Mouse (Mus musculus): Measurements from ENCODE around the gene H2-K1. TPM values are rescaled to one million over a fixed set of nuclear protein-coding genes. Genes with fewer than 3 reads are reported as not detected.
A peak's percentile ranks its signal among the peaks of the same experiment; 100 is the strongest.

H2-K1 gene
- polyA plus RNA-seq, 1 experiment from 2014 or later = 27.1 TPM

GRCm38 (mm10) chr17:33948090-33948904 lies 51.9 kb downstream of the H2-K1 start:
- no peak overlapping the region for H3K4me3 ChIP-seq
- peaks cover 36% of the 10 kb centered on the region for H3K4me1 ChIP-seq (replicated peaks)
- H3K36me3 ChIP-seq = peaks cover 97% of the 10 kb centered on the region
- H3K27ac ChIP-seq = no peak overlapping the region
- 89% methylated on average over 22 of the region's 22 CpGs for WGBS
- H3K27me3 ChIP-seq (ENCODE audit: insufficient read depth, poor library complexity, severe bottlenecking) = no peaks in the 10 kb centered on the region
- DNase-seq (ENCODE audit: low spot score) = no peak
- H3K9me3 ChIP-seq = no peaks in the 10 kb centered on the region

GRCm38 (mm10) chr17:33947430-33948089 lies 52.6 kb downstream of the H2-K1 start:
- Histone ChIP-seq H3K4me1 (replicated peaks) (peaks cover 29% of the 10 kb centered on the region), H3K27ac (no peak overlapping the region), H3K27me3 (ENCODE audit: insufficient read depth, poor library complexity, severe bottlenecking) (no peaks in the 10 kb centered on the region), H3K36me3 (peaks cover 97% of the 10 kb centered on the region), H3K4me3 (no peak overlapping the region), H3K9me3 (no peaks in the 10 kb centered on the region)
- WGBS = 92% methylated on average over 10 of the region's 10 CpGs
- no peak for DNase-seq (ENCODE audit: low spot score)

MicroRNA genes within 50 kb of the gene (microRNA counts, 519-probe panel; counts per million panel counts)
- microRNA mmu-miR-219 = 1,255 counts per million, percentile 77 among the panel's probes with 10 or more counts

Other genes starting within 250 kb of the H2-K1 start
- 367 and 495 TPM in 2 replicates for gene Rab11b, start 239.8 kb downstream of the H2-K1 start, polyA plus RNA-seq (2016; fragmentation: Nextera tagmentation; extraction: Ambion mirVana)
- gene Angptl4, start 218.5 kb downstream of the H2-K1 start, polyA plus RNA-seq (2016; fragmentation: Nextera tagmentation; extraction: Ambion mirVana) = 23.4 and 25.9 TPM in 2 replicates
- gene Kank3, start 189.8 kb downstream of the H2-K1 start, polyA plus RNA-seq (2016; fragmentation: Nextera tagmentation; extraction: Ambion mirVana) = 26.2 and 28.5 TPM in 2 replicates
- gene Rps28, start 175.8 kb downstream of the H2-K1 start, polyA plus RNA-seq (2016; fragmentation: Nextera tagmentation; extraction: Ambion mirVana) = 712 and 835 TPM in 2 replicates
- gene Ndufa7, start 175.8 kb downstream of the H2-K1 start, polyA plus RNA-seq (2016; fragmentation: Nextera tagmentation; extraction: Ambion mirVana) = 517 and 544 TPM in 2 replicates
- gene Cd320, start 157.3 kb downstream of the H2-K1 start, polyA plus RNA-seq (2016; fragmentation: Nextera tagmentation; extraction: Ambion mirVana) = 87.7 and 91.8 TPM in 2 replicates
- not detected in 2 replicates for gene Gm7029, start 126.5 kb downstream of the H2-K1 start, polyA plus RNA-seq (2016; fragmentation: Nextera tagmentation; extraction: Ambion mirVana)
- gene Kifc1, start 109.7 kb downstream of the H2-K1 start, polyA plus RNA-seq (2016; fragmentation: Nextera tagmentation; extraction: Ambion mirVana) = 6.3 and 7.1 TPM in 2 replicates
- 0.34 and 0.41 TPM in 2 replicates for gene Platr17, start 95.2 kb downstream of the H2-K1 start, polyA plus RNA-seq (2016; fragmentation: Nextera tagmentation; extraction: Ambion mirVana)
- 73.1 and 82.8 TPM in 2 replicates for gene Daxx, start 90.9 kb downstream of the H2-K1 start, polyA plus RNA-seq (2016; fragmentation: Nextera tagmentation; extraction: Ambion mirVana)
- 14.5 and 17.2 TPM in 2 replicates for gene Tapbp, start 84.4 kb downstream of the H2-K1 start, polyA plus RNA-seq (2016; fragmentation: Nextera tagmentation; extraction: Ambion mirVana)
- gene Zbtb22, start 84.4 kb downstream of the H2-K1 start, polyA plus RNA-seq (2016; fragmentation: Nextera tagmentation; extraction: Ambion mirVana) = 23.0 and 24.0 TPM in 2 replicates
- gene Rgl2, start 70.8 kb downstream of the H2-K1 start, polyA plus RNA-seq (2016; fragmentation: Nextera tagmentation; extraction: Ambion mirVana) = 45.2 and 55.7 TPM in 2 replicates
- 228 TPM in 2 replicates for gene Pfdn6, start 60.0 kb downstream of the H2-K1 start, polyA plus RNA-seq (2016; fragmentation: Nextera tagmentation; extraction: Ambion mirVana)
- gene Wdr46, start 59.7 kb downstream of the H2-K1 start, polyA plus RNA-seq (2016; fragmentation: Nextera tagmentation; extraction: Ambion mirVana) = 47.0 and 51.8 TPM in 2 replicates
- 4.3 and 6.5 TPM in 2 replicates for gene B3galt4, start 48.9 kb downstream of the H2-K1 start, polyA plus RNA-seq (2016; fragmentation: Nextera tagmentation; extraction: Ambion mirVana)
- gene Vps52, start 44.5 kb downstream of the H2-K1 start, polyA plus RNA-seq (2016; fragmentation: Nextera tagmentation; extraction: Ambion mirVana) = 55.0 and 63.9 TPM in 2 replicates
- gene Rps18, start 44.3 kb downstream of the H2-K1 start, polyA plus RNA-seq (2016; fragmentation: Nextera tagmentation; extraction: Ambion mirVana) = 1,286 and 1,579 TPM in 2 replicates
- 12.3 and 17.3 TPM in 2 replicates for gene Ring1, start 24.3 kb upstream of the H2-K1 start, polyA plus RNA-seq (2016; fragmentation: Nextera tagmentation; extraction: Ambion mirVana)
- 65.5 and 73.0 TPM in 2 replicates for gene H2-Ke6, start 27.7 kb upstream of the H2-K1 start, polyA plus RNA-seq (2016; fragmentation: Nextera tagmentation; extraction: Ambion mirVana)
- gene Slc39a7, start 31.3 kb upstream of the H2-K1 start, polyA plus RNA-seq (2016; fragmentation: Nextera tagmentation; extraction: Ambion mirVana) = 188 and 197 TPM in 2 replicates
- 49.1 and 56.4 TPM in 2 replicates for gene Rxrb, start 31.5 kb upstream of the H2-K1 start, polyA plus RNA-seq (2016; fragmentation: Nextera tagmentation; extraction: Ambion mirVana)
- gene Col11a2, start 39.1 kb upstream of the H2-K1 start, polyA plus RNA-seq (2016; fragmentation: Nextera tagmentation; extraction: Ambion mirVana) = 0.99 and 1.7 TPM in 2 replicates
- 0.80 and 0.82 TPM in 2 replicates for gene H2-Oa, start 92.0 kb upstream of the H2-K1 start, polyA plus RNA-seq (2016; fragmentation: Nextera tagmentation; extraction: Ambion mirVana)
- gene H2-DMa, start 119.2 kb upstream of the H2-K1 start, polyA plus RNA-seq (2016; fragmentation: Nextera tagmentation; extraction: Ambion mirVana) = 5.8 and 7.7 TPM in 2 replicates
- gene Brd2, start 122.3 kb upstream of the H2-K1 start, polyA plus RNA-seq (2016; fragmentation: Nextera tagmentation; extraction: Ambion mirVana) = 131 and 135 TPM in 2 replicates
- gene H2-DMb2, start 143.0 kb upstream of the H2-K1 start, polyA plus RNA-seq (2016; fragmentation: Nextera tagmentation; extraction: Ambion mirVana) = 0.11 and 0.24 TPM in 2 replicates
- 0.30 and 0.98 TPM in 2 replicates for gene H2-DMb1, start 152.7 kb upstream of the H2-K1 start, polyA plus RNA-seq (2016; fragmentation: Nextera tagmentation; extraction: Ambion mirVana)
- gene Tap1, start 187.2 kb upstream of the H2-K1 start, polyA plus RNA-seq (2016; fragmentation: Nextera tagmentation; extraction: Ambion mirVana) = 1.7 TPM in 2 replicates
- gene Psmb9, start 187.4 kb upstream of the H2-K1 start, polyA plus RNA-seq (2016; fragmentation: Nextera tagmentation; extraction: Ambion mirVana) = 0.66 and 0.97 TPM in 2 replicates
- 1.2 and 1.8 TPM in 2 replicates for gene Psmb8, start 197.4 kb upstream of the H2-K1 start, polyA plus RNA-seq (2016; fragmentation: Nextera tagmentation; extraction: Ambion mirVana)
- 0.27 and 1.4 TPM in 2 replicates for gene Tap2, start 203.2 kb upstream of the H2-K1 start, polyA plus RNA-seq (2016; fragmentation: Nextera tagmentation; extraction: Ambion mirVana)
- gene H2-Ob, start 238.6 kb upstream of the H2-K1 start, polyA plus RNA-seq (2016; fragmentation: Nextera tagmentation; extraction: Ambion mirVana) = 0.24 TPM in 1 of 2 replicates, not detected in the other

Data from hindbrain, embryonic 10.5 days (tissue).